Mouse (Mus musculus) stomach, embryonic 14.5 days (tissue): ENCODE results near the gene Trim26. TPM values are rescaled to one million over a fixed set of nuclear protein-coding genes. Genes with fewer than 3 reads are reported as not detected.
A peak's percentile ranks its signal among the peaks of the same experiment; 100 is the strongest.

Source experiments
- ATAC-seq: fragments of 200-750 bp; cut with Nextera tagmentation; 2 replicates; pipeline ENCODE4 v1.8.0; 2017; ENCODE audit warnings: low read depth, moderate TSS enrichment; ENCODE audit not compliant: insufficient number of reproducible peaks, insufficient read depth, low FRiP score
- H3K27ac ChIP-seq: fragments of 300-500 bp; sonication (generic); 2 replicates; pipeline ENCODE4 v1.5.1; 2014; ENCODE audit warnings: mild to moderate bottlenecking, low read length, moderate library complexity, mixed read lengths
- H3K27me3 ChIP-seq: fragments of 300-500 bp; sonication (generic); 2 replicates; pipeline ENCODE4 v1.6.1; 2014; ENCODE audit warnings: low read length, control low read depth, mixed read lengths; ENCODE audit not compliant: control insufficient read depth, insufficient read depth
- H3K36me3 ChIP-seq: fragments of 300-500 bp; sonication (generic); 2 replicates; pipeline ENCODE4 v1.6.1; 2014; ENCODE audit warnings: mild to moderate bottlenecking, control low read depth, low read length, moderate library complexity, mixed read lengths; ENCODE audit not compliant: control insufficient read depth, insufficient read depth
- H3K4me1 ChIP-seq: fragments of 300-500 bp; sonication (generic); 2 replicates; pipeline ENCODE4 v1.6.1; 2014; ENCODE audit warnings: low read length, control low read depth, mixed read lengths; ENCODE audit not compliant: control insufficient read depth, insufficient read depth
- H3K4me2 ChIP-seq: fragments of 300-500 bp; sonication (generic); replicated peaks from 2 replicates; pipeline ENCODE4 v1.6.1; 2014; ENCODE audit warnings: low read depth, low read length, control low read depth
- H3K4me3 ChIP-seq: fragments of 300-500 bp; sonication (generic); 2 replicates; pipeline ENCODE4 v1.5.1; 2014; ENCODE audit warnings: low read depth, low read length, control low read depth
- H3K9ac ChIP-seq: fragments of 300-500 bp; sonication (generic); replicated peaks from 2 replicates; pipeline ENCODE4 v1.6.1; 2014; ENCODE audit warnings: low read depth, mild to moderate bottlenecking, control low read depth, low read length, moderate library complexity, mixed read lengths
- H3K9me3 ChIP-seq: fragments of 300-500 bp; sonication (generic); 2 replicates; pipeline ENCODE4 v1.6.1; 2016; ENCODE audit warnings: low read depth, low read length, control low read depth; ENCODE audit not compliant: control insufficient read depth
- WGBS: fragments of 180-500 bp; shearing (Covaris S2); extraction: QIAGEN DNeasy Blood & Tissue Kit; methylation state at CpG from one replicate; pipeline ENCODE4 v1.1.7; 2014; 5-methylcytosine and 5-hydroxymethylcytosine counted together
- polyA plus RNA-seq: library from polyadenylated mRNA; unstranded; fragments of >200 nt; fragmentation: Nextera tagmentation; extraction: Ambion mirVana; gene quantifications from 2 replicates; pipeline ENCODE4 v1.2.1, GENCODE M21; 2014

Trim26 gene
- polyA plus RNA-seq, 1 experiment from 2014 or later, result 42.7 TPM

- H3K27me3 ChIP-seq, result no peaks in the 10 kb centered on the region
- ATAC-seq, result no peak
- H3K4me3 ChIP-seq, result no peak overlapping the region
- peaks cover 11% of the 10 kb centered on the region; the same call in 1 of the 2 replicates for H3K4me1 ChIP-seq
- H3K36me3 ChIP-seq, result no peaks in the 10 kb centered on the region
- H3K9me3 ChIP-seq, result no peaks in the 10 kb centered on the region
- H3K4me2 ChIP-seq, result no peak overlapping the region
- H3K27ac ChIP-seq, result no peak overlapping the region
- no peak overlapping the region for H3K9ac ChIP-seq
These were observed 4.1 kb downstream of the Trim26 start for GRCm38 (mm10) chr17:36840961-36841445.

- H3K27me3 ChIP-seq, result no peaks in the 10 kb centered on the region
- H3K36me3 ChIP-seq, result 0 out of 2 replicates have a peak, but pooled peaks cover 3% of the 10 kb centered on the region
- H3K9ac ChIP-seq, result no peak overlapping the region
- 85% methylated on average over 7 of the region's 7 CpGs for WGBS
- H3K4me2 ChIP-seq, result no peak overlapping the region
- no peak for ATAC-seq
- no peaks in the 10 kb centered on the region for H3K4me1 ChIP-seq
- H3K27ac ChIP-seq, result no peak overlapping the region
- H3K4me3 ChIP-seq, result no peak overlapping the region
- H3K9me3 ChIP-seq, result no peaks in the 10 kb centered on the region
These were observed 6.8 kb downstream of the Trim26 start for GRCm38 (mm10) chr17:36843696-36844095.

- no peak overlapping the region for H3K4me3 ChIP-seq
- H3K9me3 ChIP-seq, result no peaks in the 10 kb centered on the region
- H3K27me3 ChIP-seq, result no peaks in the 10 kb centered on the region
- H3K4me1 ChIP-seq, result no peaks in the 10 kb centered on the region
- H3K4me2 ChIP-seq, result no peak overlapping the region
- H3K36me3 ChIP-seq, result 0 out of 2 replicates have a peak, but pooled peaks cover 3% of the 10 kb centered on the region
- no peak overlapping the region for H3K27ac ChIP-seq
- ATAC-seq, result no peak
- H3K9ac ChIP-seq, result no peak overlapping the region
These were observed 7.4 kb downstream of the Trim26 start for GRCm38 (mm10) chr17:36844286-36844719.

- 64% methylated on average over 1 of the region's 1 CpGs for WGBS
- Histone ChIP-seq H3K9ac (no peak overlapping the region), H3K4me3 (no peak overlapping the region), H3K9me3 (no peaks in the 10 kb centered on the region), H3K4me1 (no peaks in the 10 kb centered on the region), H3K27ac (no peak overlapping the region), H3K4me2 (no peak overlapping the region), H3K27me3 (no peaks in the 10 kb centered on the region), H3K36me3 (0 out of 2 replicates have a peak, but pooled peaks cover 3% of the 10 kb centered on the region)
- ATAC-seq, result no peak
These were observed 7.8 kb downstream of the Trim26 start for GRCm38 (mm10) chr17:36844725-36845124.

- Histone ChIP-seq H3K4me2 (no peak overlapping the region), H3K4me1 (no peaks in the 10 kb centered on the region), H3K27me3 (no peaks in the 10 kb centered on the region), H3K9me3 (no peaks in the 10 kb centered on the region), H3K9ac (no peak overlapping the region), H3K36me3 (peaks cover 8% of the 10 kb centered on the region; the same call in 1 of the 2 replicates), H3K27ac (no peak overlapping the region), H3K4me3 (no peak overlapping the region)
- ATAC-seq, result no peak
- WGBS, result 83% methylated on average over 5 of the region's 5 CpGs
These were observed 12.0 kb downstream of the Trim26 start for GRCm38 (mm10) chr17:36848911-36849310.

GRCm38 (mm10) chr17:36849992-36850391, 13.1 kb downstream of the Trim26 start:
- 79% methylated on average over 2 of the region's 2 CpGs for WGBS
- H3K9ac ChIP-seq, result no peak overlapping the region
- peak; percentile 21; the same call in 1 of the 2 replicates for ATAC-seq
- H3K4me1 ChIP-seq, result no peaks in the 10 kb centered on the region
- no peaks in the 10 kb centered on the region for H3K27me3 ChIP-seq
- H3K36me3 ChIP-seq, result peaks cover 13% of the 10 kb centered on the region; the same call in 1 of the 2 replicates
- H3K9me3 ChIP-seq, result no peaks in the 10 kb centered on the region
- H3K4me3 ChIP-seq, result no peak overlapping the region
- no peak overlapping the region for H3K4me2 ChIP-seq
- no peak overlapping the region for H3K27ac ChIP-seq

GRCm38 (mm10) chr17:36851200-36851599, 14.3 kb downstream of the Trim26 start:
- Histone ChIP-seq H3K4me3 (no peak overlapping the region), H3K4me1 (no peaks in the 10 kb centered on the region), H3K27ac (no peak overlapping the region), H3K9me3 (no peaks in the 10 kb centered on the region), H3K36me3 (peaks cover 17% of the 10 kb centered on the region), H3K27me3 (no peaks in the 10 kb centered on the region), H3K9ac (no peak overlapping the region), H3K4me2 (no peak overlapping the region)
- 62% methylated on average over 5 of the region's 5 CpGs for WGBS
- no peak for ATAC-seq

GRCm38 (mm10) chr17:36851627-36852026, 14.7 kb downstream of the Trim26 start:
- no peak overlapping the region for H3K9ac ChIP-seq

GRCm38 (mm10) chr17:36855484-36855883, 18.6 kb downstream of the Trim26 start:
- peaks cover 32% of the 10 kb centered on the region for H3K36me3 ChIP-seq
- no peak overlapping the region for H3K27ac ChIP-seq
- no peak overlapping the region for H3K4me2 ChIP-seq
- no peak overlapping the region for H3K4me3 ChIP-seq
- no peaks in the 10 kb centered on the region for H3K27me3 ChIP-seq
- WGBS, result 93% methylated on average over 3 of the region's 3 CpGs
- no peak overlapping the region for H3K9ac ChIP-seq
- no peak for ATAC-seq
- H3K9me3 ChIP-seq, result no peaks in the 10 kb centered on the region
- H3K4me1 ChIP-seq, result no peaks in the 10 kb centered on the region

More at GRCm38 (mm10) chr17:36851627-36852026, 14.7 kb downstream of the Trim26 start:
- H3K4me2 ChIP-seq, result no peak overlapping the region
- no peaks in the 10 kb centered on the region for H3K4me1 ChIP-seq
- ATAC-seq, result 0 out of 2 replicates have a peak, but pooled peaks have one; percentile 44
- WGBS, result 75% methylated on average over 5 of the region's 5 CpGs
- H3K4me3 ChIP-seq, result no peak overlapping the region
- no peaks in the 10 kb centered on the region for H3K27me3 ChIP-seq
- H3K36me3 ChIP-seq, result peaks cover 20% of the 10 kb centered on the region
- H3K27ac ChIP-seq, result no peak overlapping the region
- no peaks in the 10 kb centered on the region for H3K9me3 ChIP-seq
